Mouse (Mus musculus) adrenal gland, adult 8-10 months (tissue): ENCODE data around the gene Bgn. TPM values are rescaled to one million over a fixed set of nuclear protein-coding genes. Genes with fewer than 3 reads are reported as not detected.

Experiments used
- DNase-seq: peaks from one replicate; pipeline ENCODE4 v3.0.0; 2022
- total RNA-seq, 4 experiments: library from RNA; stranded (reverse); gene quantifications; 2 replicates each; pipeline ENCODE4 v1.2.4; 2022

Bgn gene
- 100 to 1,000 TPM; 251 to 364 (median 310) TPM for total RNA-seq

DNA sequence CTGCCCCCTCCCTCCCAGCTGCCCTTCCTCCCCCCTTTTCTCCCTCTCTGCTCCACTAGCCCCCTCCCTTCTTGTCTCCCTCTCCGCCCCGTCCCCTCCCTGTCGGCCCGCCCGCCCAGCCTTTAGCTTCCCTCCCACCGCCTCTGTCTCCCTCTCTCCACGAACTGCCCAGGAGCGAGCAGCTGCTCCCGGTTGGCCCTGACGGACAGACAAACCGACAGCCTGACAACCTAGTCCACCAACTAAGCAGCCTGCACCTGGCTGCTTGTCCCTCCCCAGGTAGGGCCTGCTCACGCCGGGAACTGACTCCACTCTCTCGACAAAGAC lies at the start of gene Bgn:
Bgn (plus strand) TSS at position 119 of the 327 bp plus-strand sequence.
- DNase-seq, result no peak

DNA sequence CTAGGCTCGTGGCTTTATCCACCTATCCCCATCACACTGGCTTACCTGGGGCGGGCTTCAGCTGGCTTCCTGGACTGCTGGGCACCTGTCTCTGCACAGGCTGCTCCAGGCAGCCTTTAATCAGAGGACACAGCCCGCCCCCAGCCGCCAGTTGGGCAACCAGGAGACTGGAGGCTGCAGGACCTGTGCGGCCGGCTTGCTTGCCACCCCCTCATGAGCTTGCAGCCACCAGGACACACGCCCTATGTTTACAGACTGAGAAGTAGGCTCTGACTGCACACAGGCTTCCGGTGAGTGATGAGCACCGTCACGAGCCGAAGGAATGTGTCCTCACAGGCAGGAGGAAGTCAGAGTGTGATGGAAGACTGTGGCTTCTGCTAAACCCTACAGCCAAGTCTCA lies 48.1 kb upstream of the Bgn start, which contains the start of gene Trex2:
Trex2 (minus strand) TSS at position 93 of the 400 bp plus-strand sequence.
- no peak for DNase-seq

GRCm38 (mm10) chrX:73441428-73441827 lies 42.0 kb upstream of the Bgn start:
- DNase-seq, result no peak

DNA sequence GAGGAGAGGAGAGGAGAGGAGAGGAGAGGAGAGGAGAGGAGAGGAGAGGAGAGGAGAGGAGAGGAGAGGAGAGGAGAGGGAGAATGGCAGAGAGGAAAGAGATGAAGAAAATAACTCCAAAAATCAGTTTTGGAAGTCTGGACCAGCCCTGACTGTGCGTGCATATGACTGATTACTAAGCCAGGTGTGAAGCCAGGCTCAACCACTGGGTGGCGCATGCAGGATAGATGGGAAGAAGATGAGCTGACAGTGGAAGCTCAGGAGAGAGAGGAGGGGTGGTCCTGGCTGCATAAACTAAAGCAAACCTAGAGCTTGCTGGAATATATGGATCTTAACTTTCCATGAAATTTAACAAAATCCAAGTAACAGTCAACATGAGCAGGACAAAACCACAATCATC lies 31.5 kb upstream of the Bgn start:
- no peak for DNase-seq

GRCm38 (mm10) chrX:73458877-73459392 lies 24.5 kb upstream of the Bgn start, which contains the start of gene Haus7:
TSS of gene Haus7 (minus strand) at chrX:73459044.
- peak; percentile 94 for DNase-seq

- DNase-seq, result no peak
Measured at GRCm38 (mm10) chrX:73460792-73461191, 22.6 kb upstream of the Bgn start.

GRCm38 (mm10) chrX:73465483-73466186 lies 17.8 kb upstream of the Bgn start:
- no peak for DNase-seq

- no peak for DNase-seq
Measured at GRCm38 (mm10) chrX:73467446-73468241, 15.8 kb upstream of the Bgn start.

GRCm38 (mm10) chrX:73468330-73468729 lies 15.1 kb upstream of the Bgn start:
- DNase-seq, result no peak

GRCm38 (mm10) chrX:73468752-73469151 lies 14.7 kb upstream of the Bgn start:
- DNase-seq, result no peak

DNA sequence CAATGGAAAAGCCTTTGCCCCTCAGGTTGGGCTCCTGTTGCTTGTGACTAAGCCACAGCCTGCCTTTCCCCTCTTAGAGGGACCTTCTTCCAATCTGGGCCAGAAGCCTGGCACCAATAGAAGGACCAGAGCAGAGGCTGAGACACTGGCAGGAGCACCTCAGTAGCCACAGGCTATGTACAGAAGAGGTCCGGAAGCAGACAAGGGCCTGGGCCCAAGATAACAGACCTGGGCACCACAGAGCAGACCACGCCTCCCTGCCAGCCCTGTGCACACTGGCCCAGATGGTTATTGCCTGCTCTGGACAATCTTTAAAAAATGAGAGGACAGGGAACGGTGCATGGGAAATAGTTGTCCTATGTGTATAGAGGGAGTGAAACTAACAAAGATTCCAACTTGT lies 11.6 kb upstream of the Bgn start:
- no peak for DNase-seq

- DNase-seq, result no peak
Measured at GRCm38 (mm10) chrX:73474340-73475165, 8.8 kb upstream of the Bgn start.

DNA sequence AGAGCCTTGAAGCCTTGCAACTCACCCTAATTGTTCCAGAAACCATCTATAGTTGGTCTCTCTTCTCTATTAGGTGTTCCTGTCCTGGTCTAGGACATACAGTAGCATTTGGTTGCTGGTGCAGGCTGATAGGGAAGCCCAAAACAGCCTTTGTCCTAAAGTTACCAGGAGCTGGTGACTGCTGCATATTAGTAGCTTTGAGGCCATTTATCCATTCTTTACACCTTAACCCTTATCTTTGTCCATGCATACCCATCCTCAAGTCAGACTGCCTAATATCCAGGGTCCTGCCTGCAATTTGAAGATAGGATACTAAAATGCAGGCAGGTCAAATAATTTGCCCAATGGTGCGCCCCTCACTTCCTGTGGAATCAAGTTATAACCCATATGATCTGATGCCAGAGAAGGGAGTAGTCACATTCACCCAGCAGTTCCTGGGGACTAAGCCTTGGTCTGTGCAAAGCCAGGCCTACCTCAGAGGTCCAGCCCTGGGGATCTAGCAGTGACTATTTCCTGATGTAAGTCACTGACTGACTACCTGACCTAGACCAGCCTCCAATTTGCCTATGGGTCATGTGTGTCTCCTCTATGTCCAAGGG lies 7.6 kb upstream of the Bgn start:
- no peak for DNase-seq

- DNase-seq, result peak; percentile 30
Measured at GRCm38 (mm10) chrX:73476621-73477020, 6.8 kb upstream of the Bgn start.

DNA sequence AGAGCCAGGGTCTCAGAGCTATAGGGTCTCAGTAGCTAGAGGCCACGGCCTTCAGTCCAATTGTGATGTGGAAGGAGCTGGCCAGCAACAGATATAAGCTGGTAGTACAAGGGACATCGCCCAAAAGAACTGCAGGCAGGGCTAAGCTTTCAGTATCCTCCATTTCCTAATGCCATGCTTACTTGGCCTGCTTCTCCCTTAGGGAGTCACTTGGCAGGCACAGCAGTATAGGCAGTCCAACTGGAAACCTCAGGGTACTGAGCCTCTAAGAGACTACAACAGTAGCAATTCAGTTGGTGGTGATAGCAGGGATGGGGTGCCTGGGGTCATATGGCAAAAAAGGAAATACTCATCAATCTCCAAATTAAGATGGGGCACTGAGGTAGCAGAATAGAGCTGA lies 5.9 kb upstream of the Bgn start:
- no peak for DNase-seq

GRCm38 (mm10) chrX:73479656-73480055 lies 3.7 kb upstream of the Bgn start:
- DNase-seq, result no peak

GRCm38 (mm10) chrX:73480334-73480733 lies 3.1 kb upstream of the Bgn start:
- DNase-seq, result no peak

DNA sequence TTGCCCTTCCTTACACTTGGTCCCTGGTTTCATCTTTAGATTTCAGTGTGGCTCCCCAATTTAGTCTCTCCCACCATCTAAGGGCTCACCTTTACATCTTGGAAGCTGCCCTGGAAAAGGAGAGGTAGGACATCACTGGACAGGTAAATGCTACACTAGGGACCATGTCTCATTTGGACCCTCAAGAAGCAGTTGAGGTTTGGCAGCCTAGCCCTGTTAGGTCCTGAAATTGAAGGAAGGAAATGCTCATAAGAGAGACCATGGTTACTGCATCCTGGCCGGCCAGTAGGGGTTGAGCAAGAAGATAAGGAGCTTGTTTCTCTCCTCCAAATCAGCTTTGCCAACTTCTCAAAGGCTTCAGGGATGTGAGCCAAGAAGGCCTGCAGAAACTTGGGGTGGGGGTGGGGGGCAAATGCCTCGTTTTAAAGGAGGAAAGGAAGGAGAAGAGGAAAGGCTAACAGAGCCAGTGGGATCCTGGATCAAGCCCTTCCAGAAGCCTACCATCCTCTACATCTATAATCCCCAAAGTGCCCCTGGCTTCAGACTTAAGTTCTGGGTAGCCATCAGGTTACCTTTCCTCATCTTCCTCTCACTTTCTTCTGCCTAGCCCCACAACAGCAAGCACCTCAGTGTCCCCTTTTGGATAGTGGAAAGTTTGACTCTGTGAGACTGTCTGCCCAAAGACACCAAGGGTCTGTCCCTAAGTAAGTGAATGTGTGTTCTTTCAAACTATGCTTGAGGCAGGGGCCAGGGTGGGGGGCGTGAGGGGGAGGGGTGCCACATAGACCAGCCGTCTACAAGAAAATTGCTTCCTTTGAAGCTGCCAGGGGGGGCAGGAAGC lies 539 bp upstream of the Bgn start:
- no peak for DNase-seq

DNA sequence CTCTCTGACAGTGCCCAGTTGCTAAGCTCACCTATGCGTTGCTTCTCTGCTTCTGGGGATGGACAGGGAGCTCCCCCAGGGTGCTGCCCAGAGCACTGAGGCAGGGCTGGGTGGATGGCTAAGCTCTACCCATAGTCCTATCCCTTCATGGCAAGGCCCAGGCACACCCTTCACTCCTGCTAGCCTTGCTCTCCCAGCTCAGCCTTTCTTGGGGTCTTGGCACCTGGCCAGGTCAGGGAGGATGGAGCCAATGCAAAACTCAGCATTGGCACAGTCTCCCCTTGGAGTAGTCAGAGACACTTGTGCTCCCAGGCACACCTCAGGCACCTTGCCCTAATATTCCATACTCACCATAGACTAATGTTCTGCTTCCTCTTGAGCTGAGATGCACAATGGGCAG lies 674 bp downstream of the Bgn start:
- DNase-seq, result no peak

DNA sequence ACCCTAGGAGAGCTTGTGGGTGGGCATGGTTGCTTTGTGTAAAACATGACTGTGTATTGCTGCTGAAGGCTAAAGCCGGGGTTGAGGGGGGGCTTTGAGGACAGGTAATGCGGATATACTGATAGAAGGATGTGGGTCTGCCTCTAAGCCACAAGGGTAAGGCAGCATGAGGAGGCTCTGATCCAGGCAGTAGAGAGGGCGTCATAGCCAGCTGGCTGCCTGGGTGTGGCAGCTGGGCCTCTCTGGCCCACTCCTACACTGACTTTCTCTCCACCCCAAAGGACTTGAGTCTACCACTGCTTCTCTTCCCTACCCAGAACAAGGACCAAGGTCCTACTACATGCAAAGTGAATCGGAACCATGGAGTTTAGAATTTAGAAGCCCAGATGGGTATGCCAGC lies 1.5 kb downstream of the Bgn start:
- DNase-seq, result no peak

- DNase-seq, result no peak
Measured at GRCm38 (mm10) chrX:73486920-73487319, 3.5 kb downstream of the Bgn start.
